Mouse (Mus musculus) myocyte (in vitro differentiated cells): ENCODE results near the gene St3gal3.

Experiments
- CEBPB ChIP-seq: IDR thresholded peaks from 2 replicates; pipeline ENCODE4 v1.6.1; 2011; ENCODE audit warnings: mild to moderate bottlenecking, moderate library complexity; ENCODE audit not compliant: poor library complexity, insufficient read depth, severe bottlenecking
- E2F4 ChIP-seq: IDR thresholded peaks from one replicate; pipeline ENCODE4 v1.6.1; 2011; ENCODE audit warnings: mild to moderate bottlenecking, control low read depth, moderate library complexity; ENCODE audit not compliant: insufficient read depth
- MAX ChIP-seq: IDR thresholded peaks from one replicate; pipeline ENCODE4 v1.6.1; 2011; ENCODE audit warnings: low read depth, mild to moderate bottlenecking, control low read depth
- MYOD1 ChIP-seq, 3 experiments: IDR thresholded peaks; one replicate each; pipeline ENCODE4 v1.6.1; 2011; ENCODE audit warnings: control low read depth in 2 of 3, low read depth in 2 of 3, mild to moderate bottlenecking in 2 of 3, moderate library complexity in 1 of 3; ENCODE audit not compliant: insufficient read length in 2 of 3, control insufficient read depth in 1 of 3
- MYOG ChIP-seq, 3 experiments: IDR thresholded peaks; one replicate each; pipeline ENCODE4 v1.6.1; 2011; ENCODE audit warnings: control low read depth in 2 of 3, low read depth in 2 of 3, mild to moderate bottlenecking in 2 of 3; ENCODE audit not compliant: insufficient read length in 2 of 3, control insufficient read depth in 1 of 3, insufficient read depth in 1 of 3
- POLR2A ChIP-seq: IDR thresholded peaks from one replicate; pipeline ENCODE4 v1.6.1; 2011; ENCODE audit warnings: low read depth, mild to moderate bottlenecking, control low read depth, moderate library complexity; ENCODE audit not compliant: insufficient read length
- POLR2AphosphoS2 ChIP-seq: IDR thresholded peaks from one replicate; pipeline ENCODE4 v1.6.1; 2011; ENCODE audit warnings: low read depth, control low read depth; ENCODE audit not compliant: insufficient read length
- TCF12 ChIP-seq: IDR thresholded peaks from one replicate; pipeline ENCODE4 v1.6.1; 2011; ENCODE audit warnings: mild to moderate bottlenecking, control low read depth; ENCODE audit not compliant: poor library complexity, insufficient read depth, severe bottlenecking
- USF1 ChIP-seq: IDR thresholded peaks from one replicate; pipeline ENCODE4 v1.6.1; 2011; ENCODE audit warnings: low read depth, mild to moderate bottlenecking, control low read depth, moderate library complexity

- TF ChIP-seq TCF12 (no peak), USF1 (no peak), POLR2A (no peak), MAX (no peak), MYOG (IDR thresholded peaks at IDR 0.05; ENCODE audit: control insufficient read depth in 1 of 3, insufficient read depth in 1 of 3, insufficient read length in 2 of 3, low read depth in 2 of 3) (no peak), POLR2AphosphoS2 (no peak), MYOD1 (IDR thresholded peaks at IDR 0.05; ENCODE audit: control insufficient read depth in 1 of 3, insufficient read length in 2 of 3, low read depth in 2 of 3) (no peak), CEBPB (no peak), E2F4 (no peak)
Observed at GRCm38 (mm10) chr4:118080481-118080880, 54.2 kb downstream of the St3gal3 start.
